Mouse (Mus musculus) gastrocnemius, adult 8-10 months (tissue): ENCODE measurements around the gene Gm21921. TPM values are rescaled to one million over a fixed set of nuclear protein-coding genes. Genes with fewer than 3 reads are reported as not detected.
"Not testable (repeated sequence)": the region's sequence is repeated elsewhere in the genome, so short reads cannot be mapped to it uniquely, and the experiment has no call there.

Experiments
- DNase-seq, 2 experiments: peaks; one replicate each; pipeline ENCODE4 v3.0.0; 2022; ENCODE audit warnings: low spot score in 2 of 2
- total RNA-seq, 4 experiments: library from RNA; stranded (reverse); gene quantifications; 2 replicates each; pipeline ENCODE4 v1.2.4; 2022

The Gm21921 gene
- not detected for total RNA-seq

- not testable (repeated sequence) for DNase-seq
Measured at GRCm38 (mm10) chrY:24796143-24796542, at the start of gene Gm21921. Gene Gm21921 (minus strand): TSS chrY:24796243.
